Mouse (Mus musculus): Measurements from ENCODE around the gene Podxl2. TPM values are rescaled to one million over a fixed set of nuclear protein-coding genes. Genes with fewer than 3 reads are reported as not detected.

Gene Podxl2
- polyA plus RNA-seq, 1 experiment from 2014 or later, result 10.7 TPM

DNA sequence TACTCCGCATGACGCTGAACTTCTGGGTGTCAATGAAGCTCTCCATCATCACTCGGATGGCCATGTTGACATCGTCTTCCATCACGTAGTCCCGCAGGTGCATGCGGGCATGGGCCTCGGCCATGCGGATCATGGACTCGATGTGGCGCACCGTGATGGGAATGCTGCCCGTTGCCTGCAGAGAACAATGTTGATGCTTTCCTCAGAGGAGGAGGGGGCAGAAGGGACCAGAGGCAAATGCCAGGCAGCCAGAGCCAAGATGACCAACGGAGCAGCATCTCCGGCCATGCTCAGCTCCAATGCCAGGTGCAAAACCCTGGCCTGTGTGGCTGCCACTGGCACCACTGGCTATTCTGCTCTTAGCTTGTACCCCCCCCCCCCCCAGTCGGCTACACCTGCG, 9.8 kb upstream of the Podxl2 start:
- H3K4me3 ChIP-seq (ENCODE audit: low read depth, low read length), result no peak overlapping the region
- no peaks in the 10 kb centered on the region for H3K27me3 ChIP-seq (replicated peaks; ENCODE audit: control insufficient read depth, insufficient read depth, low read length)
- H3K9me3 ChIP-seq (ENCODE audit: control insufficient read depth, low read length), result no peaks in the 10 kb centered on the region
- peaks cover 67% of the 10 kb centered on the region for H3K36me3 ChIP-seq (ENCODE audit: control insufficient read depth, insufficient read depth, low read length)
- ATAC-seq (replicated peaks; ENCODE audit: low FRiP score) (no peak), DNase-seq (ENCODE audit: low spot score) (no peak)
- H3K27ac ChIP-seq (ENCODE audit: low read depth, low read length), result no peak overlapping the region
- no peak overlapping the region for H3K9ac ChIP-seq (ENCODE audit: low read depth, low read length)
- H3K4me1 ChIP-seq (replicated peaks; ENCODE audit: control insufficient read depth, insufficient read depth, low read length), result no peaks in the 10 kb centered on the region
- no peak overlapping the region for H3K4me2 ChIP-seq
- WGBS, result 95% methylated on average over 17 of the region's 17 CpGs

DNA sequence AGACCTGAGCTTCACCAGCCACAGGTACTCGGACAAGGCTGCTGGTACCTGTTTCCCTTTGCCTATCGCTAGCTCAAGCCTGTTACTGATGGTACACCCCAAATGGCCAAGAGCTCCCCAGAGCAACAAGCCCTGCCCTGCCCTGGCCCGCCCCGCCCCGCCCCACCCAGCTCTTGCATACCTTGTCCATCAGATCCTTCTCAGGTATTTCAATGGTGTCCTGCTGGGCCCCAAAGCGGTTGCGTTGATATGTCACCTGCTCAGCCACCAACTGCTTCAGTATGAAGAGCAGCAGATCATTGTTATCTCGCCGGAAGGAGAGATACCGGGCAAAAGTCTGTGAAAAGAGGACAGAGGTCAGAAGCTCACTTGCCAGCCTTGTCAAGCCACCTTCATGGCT, 9.4 kb upstream of the Podxl2 start:
- no peaks in the 10 kb centered on the region for H3K9me3 ChIP-seq (ENCODE audit: control insufficient read depth, low read length)
- H3K27ac ChIP-seq (ENCODE audit: low read depth, low read length), result no peak overlapping the region
- WGBS, result 90% methylated on average over 10 of the region's 10 CpGs
- no peak overlapping the region for H3K9ac ChIP-seq (ENCODE audit: low read depth, low read length)
- no peaks in the 10 kb centered on the region for H3K27me3 ChIP-seq (replicated peaks; ENCODE audit: control insufficient read depth, insufficient read depth, low read length)
- ATAC-seq (replicated peaks; ENCODE audit: low FRiP score), result no peak
- no peaks in the 10 kb centered on the region for H3K4me1 ChIP-seq (replicated peaks; ENCODE audit: control insufficient read depth, insufficient read depth, low read length)
- H3K4me3 ChIP-seq (ENCODE audit: low read depth, low read length), result no peak overlapping the region
- H3K4me2 ChIP-seq, result no peak overlapping the region
- no peak for DNase-seq (ENCODE audit: low spot score)
- peaks cover 62% of the 10 kb centered on the region for H3K36me3 ChIP-seq (ENCODE audit: control insufficient read depth, insufficient read depth, low read length)

DNA sequence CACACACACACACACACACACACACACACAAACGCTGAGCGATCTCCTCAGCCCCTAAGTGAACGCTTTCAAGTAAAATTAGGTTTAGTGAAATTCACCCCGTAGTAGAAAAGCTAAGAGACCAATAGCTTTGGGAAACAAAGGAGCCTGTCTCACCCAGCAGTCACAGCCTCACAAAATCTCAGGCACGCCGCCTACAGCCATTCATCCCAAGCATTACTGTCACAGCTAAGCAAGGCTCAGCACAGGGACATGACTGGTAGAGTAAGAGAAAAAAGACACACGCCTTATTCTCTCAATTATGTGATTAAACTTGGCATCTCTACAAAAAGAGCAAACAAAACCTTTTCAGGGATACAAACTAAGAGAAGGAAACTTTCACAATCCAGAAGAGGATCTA, 6.5 kb upstream of the Podxl2 start:
- Histone ChIP-seq H3K9me3 (ENCODE audit: control insufficient read depth, low read length) (no peaks in the 10 kb centered on the region), H3K4me1 (replicated peaks; ENCODE audit: control insufficient read depth, insufficient read depth, low read length) (no peaks in the 10 kb centered on the region), H3K9ac (ENCODE audit: low read depth, low read length) (no peak overlapping the region), H3K36me3 (ENCODE audit: control insufficient read depth, insufficient read depth, low read length) (peaks cover 35% of the 10 kb centered on the region), H3K27me3 (replicated peaks; ENCODE audit: control insufficient read depth, insufficient read depth, low read length) (peaks cover 4% of the 10 kb centered on the region; the same call in 1 of the 2 replicates), H3K4me2 (no peak overlapping the region), H3K4me3 (ENCODE audit: low read depth, low read length) (no peak overlapping the region), H3K27ac (ENCODE audit: low read depth, low read length) (no peak overlapping the region)
- WGBS, result 87% methylated on average over 7 of the region's 7 CpGs
- no peak for ATAC-seq (replicated peaks; ENCODE audit: low FRiP score)
- no peak for DNase-seq (ENCODE audit: low spot score)

DNA sequence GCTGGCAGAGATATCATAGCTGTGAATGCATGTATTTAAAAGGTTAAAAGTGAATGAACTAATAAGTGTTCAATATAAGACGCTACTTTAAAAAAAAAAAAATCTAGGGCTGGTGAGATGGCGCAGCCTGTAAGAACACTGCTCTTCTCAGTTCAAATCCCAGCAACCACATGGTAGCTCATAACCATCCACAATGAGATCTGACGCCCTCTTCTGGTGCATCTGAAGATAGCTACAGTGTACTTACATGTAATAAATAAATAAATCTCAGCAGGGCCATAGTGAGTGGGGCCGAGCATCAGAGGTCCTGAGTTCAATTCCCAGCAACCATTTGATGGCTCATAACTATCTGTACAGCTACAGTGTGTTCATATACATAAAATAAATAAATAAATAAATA, 4.6 kb upstream of the Podxl2 start:
- 0 out of 2 replicates have a peak, but pooled peaks cover 2% of the 10 kb centered on the region for H3K9me3 ChIP-seq (ENCODE audit: control insufficient read depth, low read length)
- DNase-seq (ENCODE audit: low spot score), result no peak
- H3K9ac ChIP-seq (ENCODE audit: low read depth, low read length), result no peak overlapping the region
- H3K27me3 ChIP-seq (replicated peaks; ENCODE audit: control insufficient read depth, insufficient read depth, low read length), result peaks cover 21% of the 10 kb centered on the region
- H3K27ac ChIP-seq (ENCODE audit: low read depth, low read length), result no peak overlapping the region
- ATAC-seq (replicated peaks; ENCODE audit: low FRiP score), result no peak
- H3K36me3 ChIP-seq (ENCODE audit: control insufficient read depth, insufficient read depth, low read length), result peaks cover 21% of the 10 kb centered on the region
- H3K4me2 ChIP-seq, result no peak overlapping the region
- 63% methylated on average over 4 of the region's 4 CpGs for WGBS
- H3K4me3 ChIP-seq (ENCODE audit: low read depth, low read length), result no peak overlapping the region
- H3K4me1 ChIP-seq (replicated peaks; ENCODE audit: control insufficient read depth, insufficient read depth, low read length), result no peaks in the 10 kb centered on the region; the same call in 1 of the 2 replicates

DNA sequence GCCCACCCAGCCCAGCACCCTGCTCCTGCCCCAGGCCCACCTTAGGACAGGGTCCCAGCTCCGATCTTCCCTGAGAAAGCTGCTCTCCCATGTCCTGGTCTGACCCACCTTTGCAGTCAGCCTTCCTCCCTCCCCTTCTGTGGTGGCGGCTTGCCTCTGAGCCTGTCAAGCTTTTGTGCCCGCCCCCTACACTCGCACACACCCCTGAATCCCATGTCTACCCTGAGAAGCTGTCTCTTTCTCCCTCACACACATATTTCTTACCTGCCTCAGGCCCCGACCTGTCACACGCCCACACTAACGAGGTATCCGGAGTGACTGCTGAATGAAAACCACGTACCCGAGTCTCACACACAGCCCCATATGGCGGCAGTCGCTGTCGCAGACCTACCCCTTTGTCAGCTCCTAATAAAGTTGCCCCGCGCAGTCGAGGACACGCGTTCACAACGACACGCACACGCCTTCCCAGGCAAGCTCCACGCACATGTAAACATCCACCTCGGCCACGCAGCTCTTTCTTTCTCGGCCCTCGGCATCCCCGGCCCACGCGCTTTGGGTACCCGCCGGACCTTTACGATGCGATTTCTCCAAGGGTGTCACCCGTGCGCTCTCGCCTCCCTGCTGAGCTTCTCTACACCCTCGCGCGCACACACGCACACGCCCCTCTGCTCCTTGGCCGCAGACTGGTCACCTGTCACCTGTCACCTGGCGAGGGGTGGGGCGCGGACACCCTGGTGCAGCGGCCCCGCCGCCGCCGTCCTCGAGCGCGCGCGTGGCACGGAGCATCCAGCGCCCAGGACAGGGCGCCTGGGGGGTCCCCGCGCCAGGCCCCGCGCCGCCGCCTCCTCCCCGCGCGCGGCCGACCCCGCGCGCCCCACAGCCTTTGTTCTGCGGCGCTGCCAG, 628 bp downstream of the Podxl2 start:
- H3K4me1 ChIP-seq (replicated peaks; ENCODE audit: control insufficient read depth, insufficient read depth, low read length), result no peaks in the 10 kb centered on the region; the same call in 1 of the 2 replicates
- 4% methylated on average over 74 of the region's 74 CpGs for WGBS
- peak overlapping the region; percentile 66 for H3K4me3 ChIP-seq (ENCODE audit: low read depth, low read length)
- peak overlapping the region; percentile 58; the same call in 1 of the 2 replicates for H3K9ac ChIP-seq (ENCODE audit: low read depth, low read length)
- no peaks in the 10 kb centered on the region for H3K36me3 ChIP-seq (ENCODE audit: control insufficient read depth, insufficient read depth, low read length)
- DNase-seq (ENCODE audit: low spot score) (peak; percentile 50), ATAC-seq (replicated peaks; ENCODE audit: low FRiP score) (0 out of 2 replicates have a peak, but pooled peaks have one; percentile 8)
- H3K27ac ChIP-seq (ENCODE audit: low read depth, low read length), result no peak overlapping the region
- H3K27me3 ChIP-seq (replicated peaks; ENCODE audit: control insufficient read depth, insufficient read depth, low read length), result peaks cover 52% of the 10 kb centered on the region
- 0 out of 2 replicates have a peak, but pooled peaks cover 2% of the 10 kb centered on the region for H3K9me3 ChIP-seq (ENCODE audit: control insufficient read depth, low read length)
- peak overlapping the region; percentile 89 for H3K4me2 ChIP-seq

DNA sequence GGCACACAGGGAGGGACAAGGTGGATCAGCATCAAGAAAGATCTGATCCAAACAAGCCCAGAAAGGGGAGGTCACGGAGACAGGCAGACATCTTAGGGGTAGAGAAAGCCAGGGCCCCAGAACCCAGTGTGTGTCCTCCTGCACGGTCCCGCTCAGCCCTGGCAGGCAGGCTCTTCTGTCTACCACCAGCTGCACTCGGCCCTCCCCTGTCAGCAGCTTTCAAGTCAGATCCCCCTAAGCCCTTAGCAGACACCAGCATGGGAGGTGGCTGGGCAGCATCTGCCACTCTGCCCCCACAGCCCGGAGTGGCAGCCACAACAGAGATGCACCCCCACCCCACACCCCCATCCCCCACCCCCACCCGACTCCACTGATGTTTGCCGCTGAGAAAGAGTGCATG, 2.0 kb downstream of the Podxl2 start:
- ATAC-seq (replicated peaks; ENCODE audit: low FRiP score) (no peak), DNase-seq (ENCODE audit: low spot score) (no peak)
- 38% methylated on average over 7 of the region's 7 CpGs for WGBS
- Histone ChIP-seq H3K4me3 (ENCODE audit: low read depth, low read length) (no peak overlapping the region), H3K36me3 (ENCODE audit: control insufficient read depth, insufficient read depth, low read length) (no peaks in the 10 kb centered on the region), H3K27me3 (replicated peaks; ENCODE audit: control insufficient read depth, insufficient read depth, low read length) (peaks cover 52% of the 10 kb centered on the region), H3K4me1 (replicated peaks; ENCODE audit: control insufficient read depth, insufficient read depth, low read length) (no peaks in the 10 kb centered on the region; the same call in 1 of the 2 replicates), H3K4me2 (no peak overlapping the region), H3K27ac (ENCODE audit: low read depth, low read length) (no peak overlapping the region), H3K9me3 (ENCODE audit: control insufficient read depth, low read length) (0 out of 2 replicates have a peak, but pooled peaks cover 2% of the 10 kb centered on the region), H3K9ac (ENCODE audit: low read depth, low read length) (no peak overlapping the region)

DNA sequence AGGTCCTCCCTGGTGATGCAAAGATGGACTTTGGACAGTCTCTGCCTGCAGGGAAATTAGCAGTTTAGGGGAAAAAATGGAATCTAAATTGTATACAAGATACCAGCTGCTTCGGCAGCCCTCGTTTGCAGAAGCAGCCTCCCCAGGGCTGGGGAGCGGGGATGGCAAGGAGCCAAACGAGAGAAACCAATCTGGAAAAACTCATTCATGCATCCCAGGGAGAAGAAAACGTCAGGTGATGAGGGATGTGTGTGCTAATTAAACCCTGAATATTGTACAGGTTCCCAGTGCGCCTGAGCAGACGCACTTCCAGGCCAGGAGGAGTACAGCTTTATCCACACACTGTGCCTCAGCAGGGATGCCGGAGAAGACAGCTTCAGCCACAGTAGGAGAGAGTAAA, 3.3 kb downstream of the Podxl2 start:
- ATAC-seq (replicated peaks; ENCODE audit: low FRiP score), result no peak
- no peak for DNase-seq (ENCODE audit: low spot score)

GRCm38 (mm10) chr6:88870594-88870993, 4.2 kb downstream of the Podxl2 start:
- Histone ChIP-seq H3K27ac (ENCODE audit: low read depth, low read length) (no peak overlapping the region), H3K4me1 (replicated peaks; ENCODE audit: control insufficient read depth, insufficient read depth, low read length) (no peaks in the 10 kb centered on the region; the same call in 1 of the 2 replicates), H3K9me3 (ENCODE audit: control insufficient read depth, low read length) (0 out of 2 replicates have a peak, but pooled peaks cover 2% of the 10 kb centered on the region), H3K27me3 (replicated peaks; ENCODE audit: control insufficient read depth, insufficient read depth, low read length) (peaks cover 43% of the 10 kb centered on the region), H3K36me3 (ENCODE audit: control insufficient read depth, insufficient read depth, low read length) (no peaks in the 10 kb centered on the region), H3K4me2 (no peak overlapping the region), H3K4me3 (ENCODE audit: low read depth, low read length) (no peak overlapping the region), H3K9ac (ENCODE audit: low read depth, low read length) (no peak overlapping the region)
- 76% methylated on average over 4 of the region's 4 CpGs for WGBS
- ATAC-seq (replicated peaks; ENCODE audit: low FRiP score) (no peak), DNase-seq (ENCODE audit: low spot score) (no peak)

More for the DNA sequence above, 3.3 kb downstream of the Podxl2 start:
- no peak overlapping the region for H3K4me2 ChIP-seq
- H3K4me1 ChIP-seq (replicated peaks; ENCODE audit: control insufficient read depth, insufficient read depth, low read length), result no peaks in the 10 kb centered on the region; the same call in 1 of the 2 replicates
- no peaks in the 10 kb centered on the region for H3K36me3 ChIP-seq (ENCODE audit: control insufficient read depth, insufficient read depth, low read length)
- 0 out of 2 replicates have a peak, but pooled peaks cover 2% of the 10 kb centered on the region for H3K9me3 ChIP-seq (ENCODE audit: control insufficient read depth, low read length)
- 56% methylated on average over 8 of the region's 8 CpGs for WGBS
- peaks cover 51% of the 10 kb centered on the region for H3K27me3 ChIP-seq (replicated peaks; ENCODE audit: control insufficient read depth, insufficient read depth, low read length)
- H3K9ac ChIP-seq (ENCODE audit: low read depth, low read length), result no peak overlapping the region
- no peak overlapping the region for H3K27ac ChIP-seq (ENCODE audit: low read depth, low read length)
- no peak overlapping the region for H3K4me3 ChIP-seq (ENCODE audit: low read depth, low read length)
